Mouse (Mus musculus) ES-E14 (cell line): ENCODE measurements around the gene Ddx17.

Source experiments
- HCFC1 ChIP-seq: IDR thresholded peaks from 2 replicates; pipeline ENCODE4 v1.6.1; 2012; ENCODE audit warnings: low read length, inconsistent platforms, borderline replicate concordance; ENCODE audit not compliant: insufficient read depth
- ZNF384 ChIP-seq: IDR thresholded peaks from 2 replicates; pipeline ENCODE4 v1.6.1; 2012; ENCODE audit warnings: low read depth, low read length, inconsistent platforms

- TF ChIP-seq HCFC1 = no peak
- TF ChIP-seq ZNF384 = no peak
Observed at GRCm38 (mm10) chr15:79559649-79560048, 13.1 kb upstream of the Ddx17 start.
